Mouse (Mus musculus): ENCODE data around the gene Elf3. TPM values are rescaled to one million over a fixed set of nuclear protein-coding genes. Genes with fewer than 3 reads are reported as not detected.

The Elf3 gene
- not detected in 2 replicates for total RNA-seq (2015)
- total RNA-seq (2017), result not detected in 2 replicates

GRCm38 (mm10) chr1:135258380-135259127, at the start of gene Elf3:
Gene Elf3, minus strand, starts transcription at chr1:135258568.
- no peak for ATAC-seq (ENCODE audit: poor library complexity, severe bottlenecking)

- ATAC-seq (ENCODE audit: poor library complexity, severe bottlenecking), result no peak
Observed at GRCm38 (mm10) chr1:135290908-135291307, 32.5 kb upstream of the Elf3 start.

- ATAC-seq (ENCODE audit: poor library complexity, severe bottlenecking), result no peak
Observed at GRCm38 (mm10) chr1:135286311-135286710, 27.9 kb upstream of the Elf3 start.

DNA sequence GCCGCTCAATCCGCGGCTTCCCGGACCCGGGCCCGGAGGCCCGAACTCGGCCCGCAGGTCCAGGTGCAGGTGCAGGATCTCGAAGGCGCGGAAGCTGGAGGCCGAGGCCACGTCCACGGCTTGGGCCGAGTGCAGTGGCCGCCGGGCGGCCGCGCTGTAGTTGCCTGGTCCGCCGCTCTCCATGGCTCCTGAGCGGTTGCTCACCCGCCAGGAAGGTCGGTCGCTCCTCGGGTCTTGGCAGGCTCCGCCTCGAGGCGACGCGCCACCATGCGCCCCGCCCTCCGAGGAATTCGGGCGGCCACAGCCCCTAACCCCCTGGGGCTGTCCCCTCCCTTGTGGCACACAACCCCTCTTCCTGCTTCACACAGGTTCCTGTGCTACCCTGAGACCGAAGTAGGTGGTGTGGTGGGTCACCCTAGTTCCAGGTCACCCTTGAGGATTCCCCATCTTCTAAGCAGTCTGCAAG, 25.5 kb upstream of the Elf3 start, which contains the start of gene Rnpep:
Gene Rnpep (minus strand): TSS at position 259 of the 466 bp plus-strand sequence.
- ATAC-seq (ENCODE audit: poor library complexity, severe bottlenecking), result peak; percentile 61

DNA sequence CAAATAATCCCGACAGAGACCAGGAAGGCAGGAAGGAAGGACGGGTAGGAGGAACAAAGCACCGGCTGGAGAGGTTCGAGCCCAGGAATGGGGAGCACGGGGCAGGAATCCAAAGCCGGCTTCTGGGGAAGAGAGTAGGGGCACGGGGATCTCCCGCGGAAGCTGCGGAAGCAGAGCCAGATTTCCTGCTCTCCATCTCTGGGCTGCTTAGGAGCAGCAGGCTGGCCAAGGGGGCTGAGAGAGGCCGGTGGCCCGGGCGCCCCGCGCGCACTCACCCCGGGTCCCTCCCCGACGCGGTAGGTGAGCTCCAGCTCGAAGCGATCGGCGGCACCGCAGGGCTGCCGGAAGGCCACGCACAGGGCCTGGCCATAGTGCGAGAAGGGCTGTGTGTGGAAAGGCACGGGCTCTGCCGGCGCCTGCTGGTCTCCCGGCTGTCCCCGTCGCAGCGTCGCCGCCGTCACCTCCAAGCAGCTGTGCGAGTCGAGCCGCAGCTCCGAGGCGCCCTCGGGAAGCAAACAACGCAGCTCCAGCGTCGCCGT, 25.0 kb upstream of the Elf3 start:
- ATAC-seq (ENCODE audit: poor library complexity, severe bottlenecking), result peak; percentile 22

- ATAC-seq (ENCODE audit: poor library complexity, severe bottlenecking), result peak; percentile 86
Observed at GRCm38 (mm10) chr1:135282536-135283286, 24.3 kb upstream of the Elf3 start.

- no peak for ATAC-seq (ENCODE audit: poor library complexity, severe bottlenecking)
Observed at GRCm38 (mm10) chr1:135281841-135282240, 23.5 kb upstream of the Elf3 start.

- ATAC-seq (ENCODE audit: poor library complexity, severe bottlenecking), result no peak
Observed at GRCm38 (mm10) chr1:135280646-135281045, 22.3 kb upstream of the Elf3 start.

GRCm38 (mm10) chr1:135271371-135271770, 13.0 kb upstream of the Elf3 start:
- no peak for ATAC-seq (ENCODE audit: poor library complexity, severe bottlenecking)

- peak; percentile 58 for ATAC-seq (ENCODE audit: poor library complexity, severe bottlenecking)
Observed at GRCm38 (mm10) chr1:135267663-135268446, 9.5 kb upstream of the Elf3 start.

DNA sequence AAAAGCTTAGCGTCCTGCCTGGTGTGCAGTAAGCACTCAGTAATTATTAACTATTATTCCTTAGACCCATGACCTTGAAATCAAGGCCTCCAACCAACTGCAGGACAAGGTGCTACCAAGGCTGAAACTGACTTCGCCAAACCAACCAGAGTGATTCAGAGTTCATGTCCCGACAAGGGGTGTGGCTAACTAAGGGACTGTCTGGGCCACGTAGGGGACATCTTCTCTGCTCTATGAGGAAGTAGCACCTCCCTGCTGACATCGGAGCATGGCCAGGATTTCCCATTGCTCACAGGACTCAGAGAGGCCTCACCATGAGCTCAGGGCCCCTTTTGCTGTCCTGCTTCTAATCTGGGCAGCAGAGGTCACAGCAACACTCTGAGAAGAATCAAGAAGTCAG, 7.5 kb upstream of the Elf3 start:
- peak; percentile 72 for ATAC-seq (ENCODE audit: poor library complexity, severe bottlenecking)

DNA sequence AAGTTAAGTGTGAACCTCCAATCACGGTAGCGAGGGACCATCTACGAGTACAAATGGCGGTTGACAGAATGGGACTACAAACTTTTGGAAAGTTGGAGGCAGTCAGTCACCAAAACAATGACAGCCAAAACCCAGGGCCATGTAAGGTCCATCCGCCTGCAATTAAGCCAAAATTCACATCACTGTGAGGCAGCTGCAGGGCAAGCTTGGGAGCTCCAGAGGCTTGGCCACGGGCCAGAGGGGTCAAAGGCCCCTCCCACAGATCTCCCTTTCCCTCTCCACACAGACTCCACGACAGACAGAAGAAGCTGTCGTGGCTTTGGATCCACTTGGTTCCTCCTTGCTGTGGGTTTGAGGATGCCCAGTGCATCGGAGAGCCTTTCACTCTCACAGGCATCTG, 4.9 kb upstream of the Elf3 start:
- ATAC-seq (ENCODE audit: poor library complexity, severe bottlenecking), result no peak

- ATAC-seq (ENCODE audit: poor library complexity, severe bottlenecking), result no peak
Observed at GRCm38 (mm10) chr1:135262329-135262728, 4.0 kb upstream of the Elf3 start.

- no peak for ATAC-seq (ENCODE audit: poor library complexity, severe bottlenecking)
Observed at GRCm38 (mm10) chr1:135260931-135261330, 2.6 kb upstream of the Elf3 start.

- ATAC-seq (ENCODE audit: poor library complexity, severe bottlenecking), result peak; percentile 90
Observed at GRCm38 (mm10) chr1:135259128-135259436, 714 bp upstream of the Elf3 start.

GRCm38 (mm10) chr1:135256299-135256698, 2.1 kb downstream of the Elf3 start:
- no peak for ATAC-seq (ENCODE audit: poor library complexity, severe bottlenecking)

- ATAC-seq (ENCODE audit: poor library complexity, severe bottlenecking), result no peak
Observed at GRCm38 (mm10) chr1:135252854-135253253, 5.5 kb downstream of the Elf3 start.

DNA sequence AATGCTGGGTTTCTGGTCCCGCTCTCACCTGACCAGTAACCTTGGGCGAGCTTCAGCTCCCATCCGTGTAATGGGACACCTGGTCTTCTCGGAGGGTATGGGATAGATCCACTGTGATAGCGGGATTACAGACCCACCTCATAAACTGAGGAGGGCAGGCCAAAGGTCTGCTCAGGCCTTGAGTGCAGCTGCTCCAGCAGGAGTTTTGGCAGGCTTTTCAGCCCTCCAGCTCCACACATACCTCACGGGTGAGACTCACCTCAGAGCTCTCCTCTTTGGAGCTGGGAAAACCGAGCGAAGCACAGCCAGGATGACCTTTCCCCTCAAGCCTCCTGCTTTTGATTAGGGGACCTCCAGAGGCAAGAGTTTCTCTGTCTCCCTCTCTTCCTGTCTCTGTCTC, 7.0 kb downstream of the Elf3 start:
- no peak for ATAC-seq (ENCODE audit: poor library complexity, severe bottlenecking)

DNA sequence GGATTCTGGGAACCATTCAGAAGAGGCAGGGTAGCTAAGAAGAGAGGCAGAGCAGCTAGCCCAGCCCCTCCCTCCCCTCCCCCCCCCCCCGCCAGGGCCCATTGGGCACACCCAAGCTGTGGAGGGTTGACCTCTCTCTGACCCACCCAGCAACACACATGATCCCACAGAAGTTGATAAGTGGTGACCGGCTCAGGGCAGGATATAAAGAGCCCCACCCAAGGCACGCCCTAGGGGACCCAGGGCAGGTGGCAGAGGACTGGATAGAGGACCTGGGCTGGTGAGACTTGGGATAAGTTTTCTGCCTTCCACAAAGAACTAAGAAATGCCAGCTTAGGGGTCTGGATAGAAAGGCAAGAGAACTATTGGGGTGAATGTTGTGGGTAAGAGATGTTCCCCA, 7.7 kb downstream of the Elf3 start:
- ATAC-seq (ENCODE audit: poor library complexity, severe bottlenecking), result no peak

DNA sequence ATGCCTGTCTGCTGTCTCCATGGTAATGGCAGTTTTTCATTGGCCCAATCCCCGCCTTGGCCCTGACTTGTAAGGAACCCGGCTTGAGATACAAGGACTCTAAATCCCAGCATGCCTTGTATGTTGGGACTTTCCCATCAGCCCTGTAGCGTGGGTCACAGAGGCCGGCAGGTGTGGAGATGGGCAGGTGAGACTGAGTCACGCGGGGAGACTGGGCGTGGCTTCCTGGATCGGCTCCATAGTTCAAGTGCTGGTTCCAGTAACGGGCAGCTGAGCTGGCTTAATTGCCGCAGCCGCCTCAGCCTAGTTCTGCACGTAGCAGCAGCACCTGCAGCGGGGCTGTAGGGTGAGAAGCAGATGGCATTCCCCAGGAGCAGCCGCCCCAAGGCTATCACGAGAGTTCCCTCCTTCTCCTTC, 9.9 kb downstream of the Elf3 start:
- no peak for ATAC-seq (ENCODE audit: poor library complexity, severe bottlenecking)

DNA sequence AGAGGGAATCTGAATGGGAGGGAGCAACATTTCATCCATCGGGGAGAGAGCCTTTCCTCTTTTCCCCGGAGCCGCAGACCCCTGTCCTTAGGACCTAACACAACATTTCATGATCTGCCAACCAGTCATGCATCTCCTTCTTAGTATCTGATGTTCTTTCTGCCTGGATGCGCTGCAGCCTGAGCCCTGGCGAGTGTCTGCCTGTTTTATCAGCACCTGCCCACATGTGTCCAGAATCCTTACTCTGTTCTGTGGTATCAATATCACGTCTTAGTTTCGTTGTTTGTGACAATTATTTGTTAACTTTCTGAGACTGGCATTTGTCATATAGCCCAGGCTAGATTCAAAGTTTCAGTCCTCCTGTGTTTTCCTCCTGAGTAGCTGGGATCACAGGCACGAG, 14.4 kb downstream of the Elf3 start:
- ATAC-seq (ENCODE audit: poor library complexity, severe bottlenecking), result no peak

Data from megakaryocyte, adult 5-6 weeks (primary cell).